Mouse (Mus musculus) left cerebral cortex, postnatal 36 days (tissue): ENCODE data around the gene Arsg. TPM values are rescaled to one million over a fixed set of nuclear protein-coding genes. Genes with fewer than 3 reads are reported as not detected.

Experiments
- DNase-seq, 2 experiments: peaks; one replicate each; pipeline ENCODE4 v3.0.0; 2021 to 2022; ENCODE audit warnings: low spot score in 2 of 2, mixed read lengths in 1 of 2
- intact Hi-C: fragments of 180-260 bp; cut with DNase I; formaldehyde crosslinking; loops from one replicate; pipeline ENCODE4 v1.15.1; 2025
- total RNA-seq, 2 experiments: library from RNA; stranded (reverse); gene quantifications; 2 replicates each; pipeline ENCODE4 v1.2.3; 2021

The Arsg gene
- 10 to 100 TPM; 11.6 to 14.2 TPM for total RNA-seq

GRCm38 (mm10) chr11:109473171-109474085 is at the start of gene Arsg, which contains the start of gene Slc16a6:
TSS of gene Arsg (plus strand) at chr11:109473374.
TSS of gene Slc16a6 (minus strand) at chr11:109473598.
- intact Hi-C loops: loop anchor here (5.0 kb wide), 1 partner anchor 139 kb away; the partner anchor contains the start of gene Wipi1

GRCm38 (mm10) chr11:109425392-109426271 is 47.5 kb upstream of the Arsg start, which contains the start of gene Amz2:
TSS of gene Amz2 (plus strand) at chr11:109425946.
- peak; percentile 96 to 97 for DNase-seq
- intact Hi-C loops: loop anchor here (1.0 to 5.0 kb wide), 2 partner anchors 63 to 94 kb away; partner anchors contain the start of gene Gna13

More at GRCm38 (mm10) chr11:109473171-109474085, at the start of gene Arsg, which contains the start of gene Slc16a6:
- peak; percentile 83 to 86 for DNase-seq

- DNase-seq: no peak
- intact Hi-C loops: loop anchor here (5.0 kb wide), 1 partner anchor 64 kb away; the partner anchor contains the start of gene Gna13
Observed at GRCm38 (mm10) chr11:109426272-109426586, 46.9 kb upstream of the Arsg start.

GRCm38 (mm10) chr11:109427353-109427752 is 45.8 kb upstream of the Arsg start:
- intact Hi-C loops: loop anchor here (5.0 kb wide), 1 partner anchor 65 kb away; the partner anchor contains the start of gene Gna13
- no peak for DNase-seq

GRCm38 (mm10) chr11:109434233-109434798 is 38.9 kb upstream of the Arsg start:
- intact Hi-C loops: no loop called here
- no peak for DNase-seq

- no peak for DNase-seq
- intact Hi-C loops: no loop called here
Observed at GRCm38 (mm10) chr11:109436889-109437288, 36.3 kb upstream of the Arsg start.

- intact Hi-C loops: no loop called here
- no peak for DNase-seq
Observed at GRCm38 (mm10) chr11:109439209-109439608, 34.0 kb upstream of the Arsg start.

- intact Hi-C loops: loop anchor here (5.0 to 10.0 kb wide), 2 partner anchors 108 to 425 kb away; no protein-coding TSS in a partner anchor
- DNase-seq: peak; percentile 53 to 59
Observed at GRCm38 (mm10) chr11:109439829-109440340, 33.3 kb upstream of the Arsg start.

- DNase-seq: no peak
- intact Hi-C loops: loop anchor here (5.0 to 10.0 kb wide), 2 partner anchors 108 to 424 kb away; no protein-coding TSS in a partner anchor
Observed at GRCm38 (mm10) chr11:109440641-109441040, 32.5 kb upstream of the Arsg start.

GRCm38 (mm10) chr11:109441119-109441518 is 32.1 kb upstream of the Arsg start:
- intact Hi-C loops: loop anchor here (5.0 to 10.0 kb wide), 2 partner anchors 109 to 424 kb away; no protein-coding TSS in a partner anchor
- DNase-seq: no peak

- intact Hi-C loops: loop anchor here (5.0 to 10.0 kb wide), 2 partner anchors 110 to 423 kb away; no protein-coding TSS in a partner anchor
- no peak for DNase-seq
Observed at GRCm38 (mm10) chr11:109442166-109442730, 30.9 kb upstream of the Arsg start.

GRCm38 (mm10) chr11:109443468-109444263 is 29.5 kb upstream of the Arsg start:
- DNase-seq: no peak
- intact Hi-C loops: loop anchor here (5.0 to 10.0 kb wide), 2 partner anchors 111 to 421 kb away; no protein-coding TSS in a partner anchor

- DNase-seq: no peak
- intact Hi-C loops: loop anchor here (5.0 to 10.0 kb wide), 2 partner anchors 112 to 420 kb away; no protein-coding TSS in a partner anchor
Observed at GRCm38 (mm10) chr11:109444600-109444999, 28.6 kb upstream of the Arsg start.

- intact Hi-C loops: loop anchor here (1.0 to 10.0 kb wide), 2 partner anchors 140 to 419 kb away; no protein-coding TSS in a partner anchor
- no peak for DNase-seq
Observed at GRCm38 (mm10) chr11:109445438-109446035, 27.6 kb upstream of the Arsg start.

- intact Hi-C loops: no loop called here
- DNase-seq: no peak
Observed at GRCm38 (mm10) chr11:109451169-109451568, 22.0 kb upstream of the Arsg start.

- intact Hi-C loops: no loop called here
- no peak for DNase-seq
Observed at GRCm38 (mm10) chr11:109456261-109456660, 16.9 kb upstream of the Arsg start.

- DNase-seq: peak; percentile 15 to 23
Observed at GRCm38 (mm10) chr11:109458165-109458564, 15.0 kb upstream of the Arsg start.

More at GRCm38 (mm10) chr11:109458165-109458564, 15.0 kb upstream of the Arsg start:
- intact Hi-C loops: no loop called here
